Mouse (Mus musculus) liver, embryonic 14.5 days (tissue): ENCODE measurements around the gene Mepce. TPM values are rescaled to one million over a fixed set of nuclear protein-coding genes. Genes with fewer than 3 reads are reported as not detected.

ENCODE experiments used
- ATAC-seq: fragments of 200-750 bp; cut with Nextera tagmentation; 2 replicates; pipeline ENCODE4 v1.8.0; 2017; ENCODE audit warnings: moderate number of reproducible peaks, mild to moderate bottlenecking, moderate library complexity; ENCODE audit not compliant: insufficient read depth
- DNase-seq, 3 experiments: peaks; one replicate each; pipeline ENCODE4 v3.0.0-alpha.2; 2012 to 2013; ENCODE audit warnings: low read depth in 3 of 3, low spot score in 3 of 3
- H3K27ac ChIP-seq: fragments of 300-500 bp; sonication (generic); 2 replicates; pipeline ENCODE4 v1.5.1; 2014; ENCODE audit warnings: moderate library complexity, mild to moderate bottlenecking, control low read depth, inconsistent platforms
- H3K27me3 ChIP-seq: fragments of 300-500 bp; sonication (generic); 2 replicates; pipeline ENCODE4 v1.6.1; 2014; ENCODE audit warnings: mild to moderate bottlenecking, low read length, moderate library complexity; ENCODE audit not compliant: control insufficient read depth, insufficient read depth
- H3K36me3 ChIP-seq: fragments of 300-500 bp; sonication (generic); replicated peaks from 2 replicates; pipeline ENCODE4 v1.6.1; 2014; ENCODE audit warnings: low read depth; ENCODE audit not compliant: control insufficient read depth, insufficient read depth
- H3K4me1 ChIP-seq, 2 experiments: fragments of 200-500 bp in 1 of 2; fragments of 300-500 bp in 1 of 2; sonication (generic) in 1 of 2; replicated peaks; 2 replicates each; pipeline ENCODE4 v1.6.1; 2012 to 2014; ENCODE audit warnings: antibody characterized with exemption in 1 of 2, inconsistent platforms in 1 of 2, low read length in 1 of 2; ENCODE audit not compliant: control insufficient read depth in 2 of 2, insufficient read depth in 2 of 2
- H3K4me2 ChIP-seq: fragments of 300-500 bp; sonication (generic); 2 replicates; pipeline ENCODE4 v1.6.1; 2014; ENCODE audit warnings: low read depth, mild to moderate bottlenecking, control low read depth, moderate library complexity
- H3K4me3 ChIP-seq, 2 experiments: fragments of 200-500 bp in 1 of 2; fragments of 300-500 bp in 1 of 2; sonication (generic) in 1 of 2; 2 replicates each; pipeline ENCODE4 v1.5.1; 2012 to 2014; ENCODE audit warnings: low read depth in 2 of 2, low read length in 2 of 2, mild to moderate bottlenecking in 2 of 2, control low read depth in 1 of 2, inconsistent platforms in 1 of 2, moderate library complexity in 1 of 2; ENCODE audit not compliant: insufficient read depth in 1 of 2
- H3K9ac ChIP-seq: fragments of 300-500 bp; sonication (generic); replicated peaks from 2 replicates; pipeline ENCODE4 v1.6.1; 2014; ENCODE audit warnings: mild to moderate bottlenecking, control low read depth, moderate library complexity
- H3K9me3 ChIP-seq: fragments of 300-500 bp; sonication (generic); 2 replicates; pipeline ENCODE4 v1.6.1; 2016; ENCODE audit warnings: low read length, mixed read lengths; ENCODE audit not compliant: control insufficient read depth
- CTCF ChIP-seq: IDR thresholded peaks from 2 replicates; pipeline ENCODE4 v1.5.1; 2016; ENCODE audit warnings: antibody characterized with exemption, low read depth, control low read depth
- EP300 ChIP-seq: IDR thresholded peaks from 2 replicates; pipeline ENCODE4 v1.6.1; 2016; ENCODE audit warnings: antibody characterized with exemption, low read depth
- WGBS: fragments of 180-500 bp; shearing (Covaris S2); extraction: QIAGEN DNeasy Blood & Tissue Kit; methylation state at CpG from one replicate; pipeline ENCODE4 v1.1.7; 2014; ENCODE audit not compliant: insufficient replicate concordance; 5-methylcytosine and 5-hydroxymethylcytosine counted together
- polyA plus RNA-seq, 2 experiments: library from polyadenylated mRNA; depleted of rRNA in 1 of 2; stranded (reverse) in 1 of 2; unstranded in 1 of 2; fragments of >200 nt; fragmentation: Nextera tagmentation in 1 of 2; extraction: Ambion mirVana in 1 of 2; gene quantifications; 2 replicates each; pipeline versions ENCODE4 v1.2.1 to v1.2.3; 2012 to 2014

Gene Mepce
- polyA plus RNA-seq, 2 experiments, result 6.4 to 13.3 TPM

GRCm38 (mm10) chr5:137737400-137737940 is 50.0 kb downstream of the Mepce start:
- ATAC-seq, result no peak
- 61% methylated on average over 6 of the region's 6 CpGs for WGBS
- no peaks in the 10 kb centered on the region for H3K36me3 ChIP-seq
- H3K9me3 ChIP-seq, result no peaks in the 10 kb centered on the region
- H3K4me2 ChIP-seq, result no peak overlapping the region
- H3K4me3 ChIP-seq, result no peak overlapping the region
- H3K4me1 ChIP-seq, result peaks cover 10 to 12% of the 10 kb centered on the region in 2 experiments; a peak in 3 of 4 replicates
- no peak for DNase-seq
- H3K9ac ChIP-seq, result no peak overlapping the region
- H3K27me3 ChIP-seq, result no peaks in the 10 kb centered on the region
- TF ChIP-seq CTCF (no peak), EP300 (no peak)
- H3K27ac ChIP-seq, result no peak overlapping the region

GRCm38 (mm10) chr5:137734289-137735061 is 53.0 kb downstream of the Mepce start:
- 43% methylated on average over 6 of the region's 6 CpGs for WGBS
- H3K36me3 ChIP-seq, result no peaks in the 10 kb centered on the region
- H3K27me3 ChIP-seq, result no peaks in the 10 kb centered on the region
- DNase-seq, result no peak
- TF ChIP-seq CTCF (no peak), EP300 (no peak)
- H3K4me2 ChIP-seq, result no peak overlapping the region
- no peak overlapping the region for H3K9ac ChIP-seq
- H3K9me3 ChIP-seq, result no peaks in the 10 kb centered on the region
- peaks cover 0 to 2% of the 10 kb centered on the region in 2 experiments; a peak in 1 of 4 replicates for H3K4me1 ChIP-seq
- ATAC-seq, result no peak
- H3K4me3 ChIP-seq, result no peak overlapping the region
- no peak overlapping the region for H3K27ac ChIP-seq

GRCm38 (mm10) chr5:137733638-137734288 is 53.7 kb downstream of the Mepce start:
- Histone ChIP-seq H3K4me1 (peaks cover 0 to 2% of the 10 kb centered on the region in 2 experiments; a peak in 1 of 4 replicates), H3K4me2 (no peak overlapping the region), H3K27ac (no peak overlapping the region), H3K36me3 (no peaks in the 10 kb centered on the region), H3K9ac (no peak overlapping the region), H3K9me3 (no peaks in the 10 kb centered on the region), H3K27me3 (no peaks in the 10 kb centered on the region), H3K4me3 (no peak overlapping the region)
- ATAC-seq (no peak), DNase-seq (no peak)
- no peak for TF ChIP-seq CTCF
- TF ChIP-seq EP300, result no peak
- 89% methylated on average over 12 of the region's 12 CpGs for WGBS

Other genes with a start within 250 kb of the Mepce start
- gene Actl6b, start 234.1 kb downstream of the Mepce start, polyA plus RNA-seq (2012; rRNA removed), result 0.15 TPM in 1 of 2 replicates, not detected in the other
- gene Actl6b, start 234.1 kb downstream of the Mepce start, polyA plus RNA-seq (2014; fragmentation: Nextera tagmentation; extraction: Ambion mirVana), result not detected in 2 replicates
- 45.7 and 49.5 TPM in 2 replicates for gene Tfr2, start 217.8 kb downstream of the Mepce start, polyA plus RNA-seq (2012; rRNA removed)
- gene Tfr2, start 217.8 kb downstream of the Mepce start, polyA plus RNA-seq (2014; fragmentation: Nextera tagmentation; extraction: Ambion mirVana), result 37.6 and 41.1 TPM in 2 replicates
- 34.9 and 45.5 TPM in 2 replicates for gene Mospd3, start 186.6 kb downstream of the Mepce start, polyA plus RNA-seq (2012; rRNA removed)
- gene Mospd3, start 186.6 kb downstream of the Mepce start, polyA plus RNA-seq (2014; fragmentation: Nextera tagmentation; extraction: Ambion mirVana), result 33.8 and 38.4 TPM in 2 replicates
- gene Pcolce, start 173.9 kb downstream of the Mepce start, polyA plus RNA-seq (2012; rRNA removed), result 11.7 and 12.2 TPM in 2 replicates
- gene Pcolce, start 173.9 kb downstream of the Mepce start, polyA plus RNA-seq (2014; fragmentation: Nextera tagmentation; extraction: Ambion mirVana), result 11.6 and 12.8 TPM in 2 replicates
- 0.02 and 0.04 TPM in 2 replicates for gene Fbxo24, start 158.7 kb downstream of the Mepce start, polyA plus RNA-seq (2012; rRNA removed)
- gene Fbxo24, start 158.7 kb downstream of the Mepce start, polyA plus RNA-seq (2014; fragmentation: Nextera tagmentation; extraction: Ambion mirVana), result 0.05 TPM in 1 of 2 replicates, not detected in the other
- 13.9 and 16.1 TPM in 2 replicates for gene Lrch4, start 158.5 kb downstream of the Mepce start, polyA plus RNA-seq (2012; rRNA removed)
- gene Lrch4, start 158.5 kb downstream of the Mepce start, polyA plus RNA-seq (2014; fragmentation: Nextera tagmentation; extraction: Ambion mirVana), result 21.7 and 23.6 TPM in 2 replicates
- gene Gm20605, start 158.5 kb downstream of the Mepce start, polyA plus RNA-seq (2012; rRNA removed), result 5.5 and 6.0 TPM in 2 replicates
- gene Gm20605, start 158.5 kb downstream of the Mepce start, polyA plus RNA-seq (2014; fragmentation: Nextera tagmentation; extraction: Ambion mirVana), result 3.2 and 3.9 TPM in 2 replicates
- gene Sap25, start 146.3 kb downstream of the Mepce start, polyA plus RNA-seq (2012; rRNA removed), result 12.7 and 13.7 TPM in 2 replicates
- 2.3 and 2.9 TPM in 2 replicates for gene Sap25, start 146.3 kb downstream of the Mepce start, polyA plus RNA-seq (2014; fragmentation: Nextera tagmentation; extraction: Ambion mirVana)
- gene Irs3, start 141.9 kb downstream of the Mepce start, polyA plus RNA-seq (2012; rRNA removed), result 0.02 TPM in 2 replicates
- not detected in 2 replicates for gene Irs3, start 141.9 kb downstream of the Mepce start, polyA plus RNA-seq (2014; fragmentation: Nextera tagmentation; extraction: Ambion mirVana)
- 22.4 and 24.6 TPM in 2 replicates for gene Agfg2, start 102.9 kb downstream of the Mepce start, polyA plus RNA-seq (2012; rRNA removed)
- gene Agfg2, start 102.9 kb downstream of the Mepce start, polyA plus RNA-seq (2014; fragmentation: Nextera tagmentation; extraction: Ambion mirVana), result 20.5 and 24.7 TPM in 2 replicates
- gene Nyap1, start 46.0 kb downstream of the Mepce start, polyA plus RNA-seq (2012; rRNA removed), result 0.96 and 1.2 TPM in 2 replicates
- 0.03 and 0.05 TPM in 2 replicates for gene Nyap1, start 46.0 kb downstream of the Mepce start, polyA plus RNA-seq (2014; fragmentation: Nextera tagmentation; extraction: Ambion mirVana)
- 23.0 and 26.8 TPM in 2 replicates for gene Tsc22d4, start 41.9 kb downstream of the Mepce start, polyA plus RNA-seq (2012; rRNA removed)
- gene Tsc22d4, start 41.9 kb downstream of the Mepce start, polyA plus RNA-seq (2014; fragmentation: Nextera tagmentation; extraction: Ambion mirVana), result 49.7 and 62.2 TPM in 2 replicates
- 22.8 and 23.1 TPM in 2 replicates for gene Ppp1r35, start 8.8 kb downstream of the Mepce start, polyA plus RNA-seq (2012; rRNA removed)
- gene Ppp1r35, start 8.8 kb downstream of the Mepce start, polyA plus RNA-seq (2014; fragmentation: Nextera tagmentation; extraction: Ambion mirVana), result 25.5 and 27.0 TPM in 2 replicates
- 2.2 and 3.1 TPM in 2 replicates for gene Zcwpw1, start 143 bp upstream of the Mepce start, polyA plus RNA-seq (2012; rRNA removed)
- 2.1 and 2.4 TPM in 2 replicates for gene Zcwpw1, start 143 bp upstream of the Mepce start, polyA plus RNA-seq (2014; fragmentation: Nextera tagmentation; extraction: Ambion mirVana)
- 1.5 and 1.7 TPM in 2 replicates for gene Pilra, start 48.6 kb upstream of the Mepce start, polyA plus RNA-seq (2012; rRNA removed)
- gene Pilra, start 48.6 kb upstream of the Mepce start, polyA plus RNA-seq (2014; fragmentation: Nextera tagmentation; extraction: Ambion mirVana), result 2.0 and 2.2 TPM in 2 replicates
- gene Pilrb1, start 70.5 kb upstream of the Mepce start, polyA plus RNA-seq (2012; rRNA removed), result 2.2 and 3.0 TPM in 2 replicates
- 3.1 and 3.8 TPM in 2 replicates for gene Pilrb1, start 70.5 kb upstream of the Mepce start, polyA plus RNA-seq (2014; fragmentation: Nextera tagmentation; extraction: Ambion mirVana)
- 1.3 and 2.0 TPM in 2 replicates for gene Pilrb2, start 84.2 kb upstream of the Mepce start, polyA plus RNA-seq (2012; rRNA removed)
- gene Pilrb2, start 84.2 kb upstream of the Mepce start, polyA plus RNA-seq (2014; fragmentation: Nextera tagmentation; extraction: Ambion mirVana), result 2.7 and 3.5 TPM in 2 replicates
- 0.83 and 0.87 TPM in 2 replicates for gene Cyp3a13, start 134.0 kb upstream of the Mepce start, polyA plus RNA-seq (2012; rRNA removed)
- gene Cyp3a13, start 134.0 kb upstream of the Mepce start, polyA plus RNA-seq (2014; fragmentation: Nextera tagmentation; extraction: Ambion mirVana), result 3.2 and 3.4 TPM in 2 replicates
- 0.01 TPM in 1 of 2 replicates, not detected in the other for gene Gjc3, start 175.4 kb upstream of the Mepce start, polyA plus RNA-seq (2012; rRNA removed)
- not detected in 2 replicates for gene Gjc3, start 175.4 kb upstream of the Mepce start, polyA plus RNA-seq (2014; fragmentation: Nextera tagmentation; extraction: Ambion mirVana)
- gene Azgp1, start 193.9 kb upstream of the Mepce start, polyA plus RNA-seq (2012; rRNA removed), result 2.7 TPM in 2 replicates
- gene Azgp1, start 193.9 kb upstream of the Mepce start, polyA plus RNA-seq (2014; fragmentation: Nextera tagmentation; extraction: Ambion mirVana), result 3.3 and 4.7 TPM in 2 replicates
- gene Smok3a, start 233.6 kb upstream of the Mepce start, polyA plus RNA-seq (2012; rRNA removed), result not detected in 2 replicates
- gene Smok3a, start 233.6 kb upstream of the Mepce start, polyA plus RNA-seq (2014; fragmentation: Nextera tagmentation; extraction: Ambion mirVana), result not detected in 2 replicates
- not detected in 2 replicates for gene Smok3b, start 233.8 kb upstream of the Mepce start, polyA plus RNA-seq (2012; rRNA removed)
- gene Smok3b, start 233.8 kb upstream of the Mepce start, polyA plus RNA-seq (2014; fragmentation: Nextera tagmentation; extraction: Ambion mirVana), result not detected in 2 replicates